Mouse (Mus musculus) ES-Bruce4 (cell line): Measurements from ENCODE around the gene B3galt2. TPM values are rescaled to one million over a fixed set of nuclear protein-coding genes. Genes with fewer than 3 reads are reported as not detected.

Experiments used
- H3K27ac ChIP-seq: 2 replicates; pipeline ENCODE4 v1.5.1; 2012; ENCODE audit warnings: low read length, inconsistent platforms; ENCODE audit not compliant: insufficient read depth
- H3K27me3 ChIP-seq: 2 replicates; pipeline ENCODE4 v1.6.1; 2012; ENCODE audit warnings: mild to moderate bottlenecking, low read length, inconsistent platforms; ENCODE audit not compliant: control insufficient read depth, poor library complexity, insufficient read depth, severe bottlenecking
- H3K36me3 ChIP-seq: 2 replicates; pipeline ENCODE4 v1.6.1; 2012; ENCODE audit warnings: inconsistent platforms, mild to moderate bottlenecking, low read length, moderate library complexity; ENCODE audit not compliant: control insufficient read depth, poor library complexity, insufficient read depth, severe bottlenecking
- H3K4me1 ChIP-seq: one replicate; pipeline ENCODE4 v1.8.1; 2011; ENCODE audit warnings: low read length; ENCODE audit not compliant: control insufficient read depth, insufficient read depth
- H3K4me3 ChIP-seq: 2 replicates; pipeline ENCODE4 v1.5.1; 2011; ENCODE audit warnings: low read depth, mild to moderate bottlenecking, low read length
- H3K9ac ChIP-seq: 2 replicates; pipeline ENCODE4 v1.6.1; 2012; ENCODE audit warnings: low read depth, mild to moderate bottlenecking, inconsistent platforms; ENCODE audit not compliant: poor library complexity, severe bottlenecking
- H3K9me3 ChIP-seq: replicated peaks from 2 replicates; pipeline ENCODE4 v1.6.1; 2012; ENCODE audit warnings: mild to moderate bottlenecking, low read length, inconsistent platforms; ENCODE audit not compliant: control insufficient read depth, poor library complexity, insufficient read depth, severe bottlenecking
- CTCF ChIP-seq: IDR thresholded peaks from one replicate; pipeline ENCODE4 v1.8.1; 2011; ENCODE audit warnings: low read depth, low read length
- EP300 ChIP-seq: IDR thresholded peaks from 2 replicates; pipeline ENCODE4 v1.6.1; 2011; ENCODE audit warnings: low read depth, low read length; ENCODE audit not compliant: insufficient read depth
- POLR2A ChIP-seq: IDR thresholded peaks from one replicate; pipeline ENCODE4 v1.8.1; 2011; ENCODE audit warnings: low read length; ENCODE audit not compliant: insufficient read depth
- polyA plus RNA-seq: library from polyadenylated mRNA; stranded (reverse); fragments of >200 nt; gene quantifications from 2 replicates; pipeline ENCODE4 v1.2.4, GENCODE M21; 2011; ENCODE audit warnings: low read depth; ENCODE audit not compliant: missing spikeins, insufficient read depth, insufficient read length

B3galt2 gene
- polyA plus RNA-seq, 1 experiment: not detected

DNA sequence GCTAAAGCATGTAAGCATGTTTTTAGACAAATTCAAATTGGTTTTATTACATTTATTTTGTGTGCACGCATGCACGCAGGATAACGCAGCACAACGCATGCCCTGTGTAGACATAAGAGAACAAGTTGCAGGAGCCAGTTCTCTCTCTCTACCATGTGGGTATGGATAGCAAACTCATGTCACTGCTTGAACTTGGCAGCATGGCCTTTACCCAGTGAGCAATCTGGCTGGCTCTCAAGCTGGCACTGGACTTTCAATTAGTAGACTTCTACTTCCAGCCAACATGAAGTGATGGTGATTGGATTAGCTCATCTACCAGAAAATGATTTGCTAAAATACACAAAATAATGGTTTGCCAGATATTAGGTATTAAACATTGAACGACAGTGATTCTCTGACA is 40.6 kb downstream of the B3galt2 start:
- Histone ChIP-seq H3K9me3 (no peaks in the 10 kb centered on the region), H3K27ac (no peak overlapping the region), H3K27me3 (no peaks in the 10 kb centered on the region), H3K36me3 (peaks cover 40% of the 10 kb centered on the region), H3K9ac (no peak overlapping the region), H3K4me1 (no peaks in the 10 kb centered on the region), H3K4me3 (no peak overlapping the region)
- no peak for TF ChIP-seq POLR2A
- no peak for TF ChIP-seq EP300
- no peak for TF ChIP-seq CTCF

DNA sequence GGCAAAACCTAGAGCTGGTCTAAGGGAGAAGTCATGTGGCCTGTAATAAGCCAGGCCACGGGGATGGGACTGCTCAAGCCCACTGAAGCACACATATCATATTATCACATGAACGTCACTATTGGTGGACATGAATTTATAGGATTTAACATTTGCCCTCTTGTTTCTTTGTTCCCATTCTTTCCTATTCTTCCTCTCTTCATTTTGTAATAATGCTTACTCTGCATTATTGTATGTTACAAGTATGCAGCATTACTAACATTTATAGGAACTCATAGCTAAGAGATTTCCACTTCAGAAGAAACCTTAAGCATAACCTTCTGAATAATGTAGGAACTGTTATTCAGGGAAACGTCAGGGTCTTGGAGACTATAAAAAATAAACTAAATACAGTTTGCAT is 44.4 kb downstream of the B3galt2 start:
- H3K27me3 ChIP-seq: no peaks in the 10 kb centered on the region
- H3K27ac ChIP-seq: no peak overlapping the region
- no peak overlapping the region for H3K9ac ChIP-seq
- no peaks in the 10 kb centered on the region for H3K4me1 ChIP-seq
- H3K36me3 ChIP-seq: peaks cover 55% of the 10 kb centered on the region
- no peaks in the 10 kb centered on the region for H3K9me3 ChIP-seq
- H3K4me3 ChIP-seq: no peak overlapping the region
- TF ChIP-seq POLR2A (no peak), EP300 (no peak), CTCF (no peak)

DNA sequence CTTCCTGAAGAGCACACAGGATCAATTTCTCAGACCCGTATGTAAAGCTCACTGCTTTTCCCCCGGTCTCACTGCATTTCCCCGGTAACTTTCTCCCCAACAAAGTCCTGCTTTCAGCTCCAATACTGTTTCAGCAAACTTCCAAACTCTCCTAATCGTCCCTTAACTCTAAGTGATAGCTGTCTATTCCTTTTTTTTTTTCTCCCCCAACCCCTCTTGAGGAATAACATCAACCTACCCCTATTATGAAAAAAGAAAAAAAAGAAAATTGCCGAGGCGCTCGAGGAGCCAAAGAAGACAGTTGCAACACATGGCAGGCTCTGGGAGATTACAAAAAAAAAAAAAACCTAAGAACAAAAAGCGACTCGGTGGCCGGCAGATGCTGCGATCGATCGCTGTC is 61.3 kb downstream of the B3galt2 start:
- Histone ChIP-seq H3K27me3 (no peaks in the 10 kb centered on the region), H3K9ac (peak overlapping the region; percentile 87), H3K36me3 (peaks cover 7% of the 10 kb centered on the region), H3K9me3 (no peaks in the 10 kb centered on the region), H3K4me1 (no peaks in the 10 kb centered on the region), H3K4me3 (peak overlapping the region; percentile 97), H3K27ac (peak overlapping the region; percentile 71)
- no peak for TF ChIP-seq EP300
- TF ChIP-seq POLR2A: no peak
- no peak for TF ChIP-seq CTCF

DNA sequence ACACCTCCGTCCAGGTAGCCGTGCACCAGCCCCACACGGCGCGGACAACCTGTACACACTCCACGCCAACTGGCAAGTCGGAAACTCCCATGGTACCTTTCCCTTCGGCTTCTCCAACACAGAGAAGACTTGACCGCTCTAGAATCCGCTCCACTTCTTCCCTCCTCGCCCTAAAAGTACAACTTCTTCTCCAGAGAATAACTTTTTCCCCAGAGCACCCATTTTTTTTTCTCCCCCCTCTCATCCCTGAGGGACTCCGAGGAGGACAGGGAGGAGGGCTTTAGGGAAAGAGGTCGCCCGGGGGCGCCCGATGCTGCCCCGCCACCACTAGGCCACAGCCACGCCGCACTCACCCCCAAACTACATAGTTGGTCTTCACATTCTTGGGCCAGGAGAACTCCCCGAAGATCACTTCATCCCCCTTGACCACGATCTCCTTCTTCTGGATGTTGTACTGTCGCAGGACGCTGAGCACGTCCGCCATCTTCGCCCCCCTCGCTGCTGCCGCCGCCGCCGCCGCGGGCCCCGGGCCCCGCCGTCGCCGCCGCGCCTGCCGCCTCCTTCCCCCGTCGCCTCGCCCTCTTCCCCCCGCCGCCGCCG is 61.8 kb downstream of the B3galt2 start:
- Histone ChIP-seq H3K27me3 (no peaks in the 10 kb centered on the region), H3K9ac (peak overlapping the region; percentile 87), H3K36me3 (peaks cover 2% of the 10 kb centered on the region; the same call in 1 of the 2 replicates), H3K4me3 (peak overlapping the region; percentile 97), H3K9me3 (no peaks in the 10 kb centered on the region), H3K4me1 (no peaks in the 10 kb centered on the region), H3K27ac (peak overlapping the region; percentile 71)
- no peak for TF ChIP-seq EP300
- TF ChIP-seq CTCF: no peak
- no peak for TF ChIP-seq POLR2A

DNA sequence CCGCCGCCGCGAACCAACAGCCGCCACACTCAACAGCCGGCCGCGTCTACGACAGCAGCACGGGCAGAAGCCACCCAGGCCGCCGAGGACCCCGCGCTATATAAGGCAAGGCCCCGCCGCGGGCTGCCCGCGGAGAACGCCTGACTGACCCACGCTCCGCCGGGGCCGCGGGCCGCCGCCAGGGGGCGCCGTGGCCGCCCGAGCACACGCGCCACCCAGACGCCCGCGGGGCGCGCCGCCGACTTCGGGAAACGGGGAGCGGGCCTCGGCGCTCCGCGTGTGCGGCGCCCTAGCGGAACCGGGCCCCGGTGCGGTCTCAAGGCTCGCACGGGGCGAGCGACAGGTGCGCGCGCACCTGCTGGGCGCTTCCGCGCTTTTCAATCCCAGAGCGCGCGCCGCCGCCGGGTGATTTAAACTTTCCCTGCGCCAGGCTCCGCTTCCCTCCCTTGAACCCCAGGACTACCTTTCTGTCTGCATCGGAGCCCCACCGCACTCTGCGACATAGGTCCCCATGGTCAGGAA is 62.3 kb downstream of the B3galt2 start, which contains the start of gene Cdc73:
Cdc73 (minus strand) TSS at position 153 of the 522 bp plus-strand sequence.
- no peaks in the 10 kb centered on the region for H3K4me1 ChIP-seq
- no peaks in the 10 kb centered on the region for H3K27me3 ChIP-seq
- TF ChIP-seq CTCF: peak; percentile 40
- no peak for TF ChIP-seq EP300
- H3K9me3 ChIP-seq: no peaks in the 10 kb centered on the region
- peak within 1 kb of the TSS; percentile 87 for H3K9ac ChIP-seq
- H3K27ac ChIP-seq: peak within 1 kb of the TSS; percentile 71
- peak within 1 kb of the TSS; percentile 97 for H3K4me3 ChIP-seq
- H3K36me3 ChIP-seq: peaks cover 2% of the 10 kb centered on the region; the same call in 1 of the 2 replicates

Other genes starting within 250 kb of the B3galt2 start
- 107 and 115 TPM in 2 replicates for gene Cdc73, start 62.2 kb downstream of the B3galt2 start, polyA plus RNA-seq
- gene Glrx2, start 75.7 kb downstream of the B3galt2 start, polyA plus RNA-seq: 42.3 and 48.1 TPM in 2 replicates
- 21.8 and 22.1 TPM in 2 replicates for gene Trove2, start 136.4 kb downstream of the B3galt2 start, polyA plus RNA-seq
- gene Uchl5, start 136.6 kb downstream of the B3galt2 start, polyA plus RNA-seq: 140 and 141 TPM in 2 replicates